Mouse (Mus musculus): ENCODE data around the gene Fsip1.

DNA sequence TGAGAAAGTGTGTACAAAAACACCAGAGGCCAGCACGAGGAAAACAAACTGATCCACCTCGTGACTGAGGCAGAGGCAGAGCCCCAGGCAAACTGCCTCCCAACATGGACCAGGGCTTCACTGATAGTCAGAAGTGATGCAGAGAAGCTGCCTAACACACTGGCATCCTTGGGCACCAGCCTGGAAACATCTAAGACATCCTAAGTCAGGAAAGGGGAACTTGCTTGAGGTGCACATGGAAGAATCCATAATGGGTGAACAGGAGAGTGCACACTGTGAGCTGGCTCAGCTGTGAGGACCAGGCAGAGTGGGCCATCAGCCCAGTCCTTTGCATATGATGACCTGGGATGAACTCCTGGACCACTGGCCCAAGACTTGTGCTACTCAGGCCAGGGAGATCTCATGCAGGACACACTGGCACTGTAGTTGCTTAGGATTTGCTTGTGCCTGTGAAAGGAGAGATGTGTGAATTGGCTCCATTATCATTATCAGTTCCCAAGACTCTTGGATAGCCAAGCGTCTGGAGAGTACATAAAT is 139.9 kb downstream of the Fsip1 start:
- TF ChIP-seq CTCF (IDR thresholded peaks at IDR 0.05; ENCODE audit: low read depth) (no peak), EP300 (IDR thresholded peaks at IDR 0.05; ENCODE audit: low read depth) (no peak)

Data from heart, postnatal 0 days (tissue).